Mouse (Mus musculus) bone marrow, adult 2 months (tissue): ENCODE data around the gene Ccdc141.

ENCODE experiments used
- CTCF ChIP-seq: fragments of 200-500 bp; IDR thresholded peaks from 2 replicates; pipeline ENCODE4 v1.5.1; 2011; ENCODE audit warnings: low read length, control low read depth; ENCODE audit not compliant: control insufficient read depth, insufficient read depth
- POLR2A ChIP-seq: fragments of 200-500 bp; IDR thresholded peaks from 2 replicates; pipeline ENCODE4 v1.6.1; 2011; ENCODE audit warnings: low read depth, mild to moderate bottlenecking, control low read depth, low read length, borderline replicate concordance; ENCODE audit not compliant: control insufficient read depth

- TF ChIP-seq CTCF: no peak
- TF ChIP-seq POLR2A: no peak
Observed at GRCm38 (mm10) chr2:77168081-77168685, 2.3 kb downstream of the Ccdc141 start.
